Mouse (Mus musculus) naive thymus-derived CD4-positive, alpha-beta T cell, adult 2 months (primary cell): ENCODE results near the gene Lhx5.

Source experiments
- DNase-seq: peaks from one replicate; pipeline ENCODE4 v3.0.0-alpha.2; 2011; ENCODE audit warnings: low read depth

Gene Lhx5

GRCm38 (mm10) chr5:120431649-120432485 lies at the start of gene Lhx5:
Gene Lhx5, plus strand, starts transcription at chr5:120431699.
- DNase-seq = no peak

DNA sequence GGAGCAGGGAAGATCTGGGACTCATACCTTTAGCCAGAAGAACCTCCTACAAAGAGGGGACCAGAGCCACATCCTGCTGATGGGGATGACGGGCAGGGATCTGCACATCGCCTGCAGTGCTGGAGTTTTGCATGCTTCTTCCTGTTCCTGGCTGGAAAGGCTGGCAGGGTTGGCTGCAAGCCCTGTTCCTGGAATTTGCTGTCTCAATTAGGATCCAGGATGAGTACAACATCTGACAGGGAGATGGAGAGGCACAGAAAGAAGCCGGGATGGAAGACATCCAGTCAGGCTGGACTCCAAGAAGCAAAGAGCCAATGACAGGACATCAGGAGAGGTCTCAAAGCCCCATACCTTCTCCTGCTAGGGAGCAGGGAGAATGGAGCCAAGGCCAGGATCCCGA lies 45.1 kb upstream of the Lhx5 start:
- no peak for DNase-seq

- DNase-seq = no peak
Measured at GRCm38 (mm10) chr5:120388765-120389164, 42.7 kb upstream of the Lhx5 start.

DNA sequence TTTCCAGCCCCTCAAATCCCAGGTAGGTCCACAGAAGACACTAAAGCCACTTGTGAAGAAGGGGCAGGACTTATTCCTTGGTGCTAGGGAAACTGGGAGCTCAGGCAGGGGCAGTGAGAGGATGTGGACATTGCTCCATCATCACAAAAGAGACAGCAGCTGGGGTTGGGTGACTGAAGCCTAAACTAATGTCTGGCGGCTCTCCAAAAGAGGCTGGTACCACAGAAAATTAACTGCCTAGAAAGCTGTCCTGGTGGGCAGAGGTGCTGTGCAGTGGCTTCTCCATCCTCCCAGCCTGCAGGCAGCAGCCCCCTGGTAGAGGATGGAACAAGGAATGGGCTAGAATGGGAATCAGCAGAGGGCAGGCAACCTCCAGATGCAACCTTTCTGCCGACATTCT lies 41.5 kb upstream of the Lhx5 start:
- DNase-seq = no peak

GRCm38 (mm10) chr5:120393871-120394667 lies 37.4 kb upstream of the Lhx5 start:
- no peak for DNase-seq

DNA sequence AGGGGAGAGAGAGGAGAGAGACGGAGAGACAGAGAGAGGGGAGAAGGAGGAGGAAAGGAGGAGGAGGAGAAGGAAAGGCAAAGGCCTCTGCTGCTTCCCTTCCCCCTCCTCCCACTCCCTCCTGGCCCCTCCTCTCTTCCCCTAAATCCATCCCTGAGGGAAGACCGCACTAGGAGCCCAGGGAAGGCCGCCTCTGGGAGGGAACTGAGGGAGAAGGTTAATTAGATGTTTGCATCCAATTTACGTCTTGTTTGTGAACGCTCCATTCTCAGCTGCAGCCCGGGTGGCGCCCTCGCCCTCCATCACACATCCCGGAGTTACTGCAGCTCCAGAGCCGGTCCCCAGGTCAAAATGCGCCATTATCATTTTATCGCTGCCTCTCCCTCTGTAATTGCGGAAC lies 33.5 kb upstream of the Lhx5 start:
- DNase-seq = no peak

DNA sequence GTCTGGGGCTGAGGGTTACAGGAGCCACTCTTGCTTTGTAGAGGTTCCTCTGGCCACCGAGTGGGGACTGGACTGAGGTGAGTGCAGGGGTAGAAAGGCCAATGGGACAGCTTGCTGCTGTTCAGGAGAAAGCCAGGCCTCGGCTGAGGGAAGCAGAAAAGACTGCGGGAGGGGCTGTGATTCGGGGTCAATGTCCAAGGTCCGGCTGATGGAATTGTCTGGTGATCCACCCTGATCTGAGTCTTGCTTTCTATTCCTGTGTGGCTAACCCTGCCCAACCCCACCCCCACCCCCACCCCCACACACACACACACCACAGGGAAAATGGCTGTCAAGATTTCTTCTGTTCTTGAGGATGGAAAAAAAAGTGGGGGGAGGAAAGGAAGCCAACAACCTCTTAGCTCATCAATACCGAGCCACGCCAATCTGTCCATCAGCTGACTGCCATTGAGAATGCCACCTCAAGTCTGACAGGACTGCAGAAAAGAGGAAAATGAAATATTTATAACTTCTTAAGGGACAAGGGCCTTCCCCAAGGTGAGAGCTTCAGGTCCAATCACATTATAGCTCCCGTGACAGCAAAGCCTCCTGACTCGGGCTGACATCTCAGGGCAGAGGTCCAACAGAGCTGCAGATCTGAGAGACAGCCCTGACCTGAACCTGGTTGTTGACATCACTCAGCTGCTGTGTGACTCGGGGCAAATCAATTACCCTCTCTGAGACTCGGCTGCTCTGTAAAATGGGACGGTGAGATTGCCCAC lies 26.5 kb upstream of the Lhx5 start:
- no peak for DNase-seq

GRCm38 (mm10) chr5:120408933-120409332 lies 22.6 kb upstream of the Lhx5 start:
- no peak for DNase-seq

- no peak for DNase-seq
Measured at GRCm38 (mm10) chr5:120409385-120410378, 21.8 kb upstream of the Lhx5 start.

- DNase-seq = no peak
Measured at GRCm38 (mm10) chr5:120413436-120413835, 18.1 kb upstream of the Lhx5 start.

GRCm38 (mm10) chr5:120420106-120420505 lies 11.4 kb upstream of the Lhx5 start:
- DNase-seq = no peak

- peak; percentile 44 for DNase-seq
Measured at GRCm38 (mm10) chr5:120424039-120424438, 7.5 kb upstream of the Lhx5 start.

DNA sequence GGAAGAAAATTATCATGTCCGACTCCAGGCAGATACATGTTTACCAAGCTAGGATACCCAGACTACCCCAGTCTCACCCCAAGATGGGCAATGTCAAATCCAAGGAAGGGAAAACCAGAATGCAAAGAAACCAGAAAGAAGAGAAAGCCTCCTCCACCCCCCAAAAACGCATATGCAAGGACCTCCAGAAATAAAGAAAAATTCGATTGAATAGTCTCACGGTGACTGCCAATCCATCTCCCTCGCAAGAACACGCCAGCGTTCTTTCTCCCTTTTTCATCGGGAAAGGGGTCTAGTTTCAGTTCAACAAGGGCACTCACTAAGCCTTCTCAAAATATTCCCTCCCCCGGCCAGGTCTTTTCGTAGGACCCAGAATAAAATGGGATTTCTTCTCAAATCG lies 6.8 kb upstream of the Lhx5 start:
- DNase-seq = no peak

- DNase-seq = no peak
Measured at GRCm38 (mm10) chr5:120425711-120426110, 5.8 kb upstream of the Lhx5 start.

GRCm38 (mm10) chr5:120426572-120426971 lies 4.9 kb upstream of the Lhx5 start:
- no peak for DNase-seq

GRCm38 (mm10) chr5:120427451-120427938 lies 4.0 kb upstream of the Lhx5 start:
- DNase-seq = no peak

DNA sequence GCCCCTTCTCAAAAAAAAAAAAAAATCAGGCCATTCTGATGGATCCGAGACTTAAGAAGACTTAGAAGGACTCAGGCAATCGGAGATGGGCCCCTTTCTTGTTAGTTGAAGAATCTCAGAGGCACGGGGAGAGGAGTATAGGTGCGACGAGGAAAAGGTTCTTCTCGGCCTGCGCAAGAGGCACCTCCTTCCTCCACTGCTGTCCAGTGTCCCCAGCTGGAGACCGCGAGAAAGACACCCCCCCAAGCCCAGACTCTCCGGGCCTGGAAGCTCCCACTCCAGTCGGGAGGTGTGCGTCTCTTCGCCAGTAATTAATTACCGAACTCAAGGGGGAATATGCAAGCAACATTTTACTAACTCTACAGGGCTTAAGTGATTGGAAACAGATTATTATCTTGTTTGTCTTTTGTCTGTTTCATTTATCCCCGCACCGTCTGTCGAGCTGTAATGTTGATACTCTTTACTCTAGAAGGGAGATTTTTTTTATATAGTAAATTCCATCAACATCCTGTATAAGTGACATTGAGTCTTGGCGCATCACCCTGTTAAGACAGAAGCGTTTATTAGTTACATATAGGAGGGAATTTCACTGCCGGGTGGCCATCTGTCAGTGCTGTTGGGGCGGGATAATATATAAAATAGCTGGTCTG lies 3.2 kb upstream of the Lhx5 start:
- no peak for DNase-seq

DNA sequence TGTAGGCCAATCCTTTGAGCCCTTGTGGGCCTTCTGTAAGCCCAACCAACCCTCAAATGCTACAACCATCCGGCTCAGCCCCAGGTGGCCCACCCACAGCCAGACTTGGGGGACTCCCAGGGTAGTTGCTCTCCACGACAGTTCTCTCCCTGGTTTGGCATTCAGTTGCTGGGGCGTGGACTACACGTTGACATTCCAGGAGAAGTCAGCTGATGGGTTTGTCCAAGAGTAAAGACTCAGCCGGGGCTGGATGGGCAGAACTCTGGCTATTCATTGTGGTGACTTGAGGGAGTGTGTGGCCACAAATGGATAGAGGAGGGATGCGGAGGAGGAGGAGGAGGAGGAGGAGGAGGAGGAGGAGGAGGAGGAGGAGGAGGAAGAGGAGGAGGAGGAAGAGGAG lies 2.5 kb upstream of the Lhx5 start:
- no peak for DNase-seq

DNA sequence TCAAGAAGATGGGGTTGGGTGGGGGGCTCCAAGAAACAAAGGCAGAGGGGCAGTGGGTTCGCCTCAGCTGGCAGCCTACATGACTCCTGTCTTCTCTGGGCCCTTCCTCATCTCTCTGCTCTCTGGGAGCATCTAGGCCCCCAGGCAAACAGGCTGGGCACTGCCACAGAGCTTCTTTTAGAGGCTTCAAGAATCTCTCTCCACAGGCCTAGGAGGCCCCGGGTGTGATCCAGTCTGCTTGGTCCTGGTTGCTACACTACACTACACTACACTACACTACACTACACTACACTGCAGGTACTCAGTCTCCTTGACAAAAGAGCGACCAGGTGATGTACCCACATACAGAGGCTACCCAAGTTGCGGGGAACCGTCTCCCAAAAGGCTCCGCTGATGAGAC lies 1.8 kb upstream of the Lhx5 start:
- DNase-seq = no peak

DNA sequence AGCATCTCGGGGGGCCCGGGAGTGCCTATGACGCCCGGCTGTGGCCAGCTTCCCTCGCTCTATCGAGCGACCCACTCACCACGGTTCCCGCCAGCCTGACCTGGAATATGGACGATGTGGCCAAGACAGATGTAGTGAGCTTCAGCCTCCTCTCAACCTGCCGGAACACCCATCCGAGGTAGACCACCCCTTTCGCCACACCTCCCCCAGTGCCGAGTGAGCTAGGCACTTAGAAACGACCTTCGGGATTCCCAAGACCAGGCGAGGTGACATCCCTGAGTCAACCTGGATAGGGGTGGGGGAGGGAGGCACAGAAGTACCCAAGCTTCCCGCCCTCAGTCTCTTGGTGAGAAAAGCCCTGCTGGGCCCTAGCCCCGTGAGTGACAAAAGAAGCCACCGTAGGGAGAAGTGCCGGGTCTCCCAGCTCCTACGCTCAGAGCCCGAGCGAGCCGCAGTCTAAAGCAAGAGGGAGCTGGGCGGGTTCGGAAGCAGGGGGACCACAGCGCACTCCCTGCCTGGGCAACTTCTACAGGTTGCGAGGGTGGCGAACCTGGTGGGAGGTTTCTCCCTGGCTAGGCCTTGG lies 407 bp upstream of the Lhx5 start:
- DNase-seq = no peak
